ENCODE assay signal across 8 mouse cellular contexts in the genomic region with DNA sequence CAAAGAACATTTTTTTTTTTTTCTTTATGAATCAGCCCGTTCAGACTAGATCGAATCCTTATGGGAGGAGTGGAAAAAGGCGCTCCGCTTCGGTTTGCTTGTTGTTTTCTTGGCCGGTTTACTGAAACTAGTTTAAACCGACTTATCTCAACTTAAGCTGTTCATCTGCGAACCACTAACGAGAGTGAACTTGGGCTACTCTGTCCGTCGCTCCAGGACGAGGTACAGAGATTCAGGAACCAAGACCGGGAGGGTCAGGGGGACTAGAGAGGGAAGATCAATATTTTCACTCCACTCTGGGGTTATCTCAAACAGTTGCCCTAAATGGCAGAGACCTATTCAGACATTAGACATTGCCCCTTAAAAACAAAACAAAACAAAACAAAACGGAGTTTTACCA. TPM values are rescaled to one million over a fixed set of nuclear protein-coding genes. Genes with fewer than 3 reads are reported as not detected.
DNase-seq lines count a peak whose midpoint lies in the region; ATAC-seq lines count a peak whose summit lies in the region.

No protein-coding gene starts in this region.

- H3K4me2 ChIP-seq in embryonic facial prominence, embryonic 13.5 days = peak overlapping the region; percentile 76
- H3K4me2 ChIP-seq in intestine, embryonic 15.5 days (replicated peaks) = peak overlapping the region; percentile 67
- peak overlapping the region; percentile 85 for H3K4me2 ChIP-seq in midbrain, embryonic 15.5 days

- H3K27ac ChIP-seq in embryonic facial prominence, embryonic 13.5 days = no peak overlapping the region
- no peak overlapping the region for H3K27ac ChIP-seq in intestine, embryonic 15.5 days
- H3K27ac ChIP-seq in midbrain, embryonic 15.5 days = no peak overlapping the region

- peak overlapping the region; percentile 74 for H3K9ac ChIP-seq in embryonic facial prominence, embryonic 13.5 days
- peak overlapping the region; percentile 49 for H3K9ac ChIP-seq in intestine, embryonic 15.5 days
- H3K9ac ChIP-seq in midbrain, embryonic 15.5 days = peak overlapping the region; percentile 31; the same call in 1 of the 2 replicates

- H3K9me3 ChIP-seq in embryonic facial prominence, embryonic 13.5 days = no peaks in the 10 kb centered on the region
- H3K9me3 ChIP-seq in intestine, embryonic 15.5 days = no peaks in the 10 kb centered on the region
- no peaks in the 10 kb centered on the region for H3K9me3 ChIP-seq in midbrain, embryonic 15.5 days

- DNase-seq in frontal cortex, postnatal 10 days (ENCODE audit: low spot score in 2 of 2) = no peak
- DNase-seq in right cerebral cortex, postnatal 25 days = no peak
- no peak for DNase-seq in urinary bladder, postnatal 10 days (ENCODE audit: low spot score)

- H3K4me3 ChIP-seq in embryonic facial prominence, embryonic 13.5 days = peak overlapping the region; percentile 74
- H3K4me3 ChIP-seq in intestine, embryonic 15.5 days (replicated peaks) = peak overlapping the region; percentile 68
- peak overlapping the region; percentile 78 for H3K4me3 ChIP-seq in midbrain, embryonic 15.5 days

- under 1% methylated on average over 14 of the region's 14 CpGs for WGBS in embryonic facial prominence, embryonic 13.5 days
- WGBS in intestine, embryonic 15.5 days = 0% methylated on average over 14 of the region's 14 CpGs
- WGBS in midbrain, embryonic 15.5 days = under 1% methylated on average over 14 of the region's 14 CpGs

- peak; percentile 7; the same call in 1 of the 2 replicates for ATAC-seq in frontal cortex, adult (ENCODE audit: low TSS enrichment)
- peak; percentile 3 for ATAC-seq in CD4-positive, CD25-positive, alpha-beta regulatory T cell, adult 4 months
- peak; percentile 2; the same call in 1 of the 2 replicates for ATAC-seq in embryonic facial prominence, embryonic 13.5 days (ENCODE audit: insufficient number of reproducible peaks, insufficient read depth, low FRiP score, low TSS enrichment, low read depth)
- ATAC-seq in intestine, embryonic 15.5 days = peak; percentile 47
- peak; percentile 45 for ATAC-seq in midbrain, embryonic 15.5 days (replicated peaks)

- H3K4me1 ChIP-seq in embryonic facial prominence, embryonic 13.5 days = peaks cover 7% of the 10 kb centered on the region
- H3K4me1 ChIP-seq in intestine, embryonic 15.5 days (replicated peaks) = 0 out of 2 replicates have a peak, but pooled peaks cover 3% of the 10 kb centered on the region
- H3K4me1 ChIP-seq in midbrain, embryonic 15.5 days = peaks cover 14% of the 10 kb centered on the region

- no peaks in the 10 kb centered on the region for H3K27me3 ChIP-seq in embryonic facial prominence, embryonic 13.5 days
- H3K27me3 ChIP-seq in intestine, embryonic 15.5 days (replicated peaks) = no peaks in the 10 kb centered on the region
- H3K27me3 ChIP-seq in midbrain, embryonic 15.5 days (replicated peaks) = no peaks in the 10 kb centered on the region

- peaks cover 19% of the 10 kb centered on the region for H3K36me3 ChIP-seq in embryonic facial prominence, embryonic 13.5 days
- H3K36me3 ChIP-seq in intestine, embryonic 15.5 days = no peaks in the 10 kb centered on the region
- no peaks in the 10 kb centered on the region for H3K36me3 ChIP-seq in midbrain, embryonic 15.5 days (replicated peaks)

RNA-seq across cellular contexts. Expression of gene Mut, which starts 0.5 kb away (rescaled TPM):
- 10 to 100 TPM; 18.3 to 19.6 TPM for polyA plus RNA-seq in CD4-positive, CD25-positive, alpha-beta regulatory T cell, adult 4 months (2017; shearing (Covaris generic))
- polyA plus RNA-seq in embryonic facial prominence, embryonic 13.5 days (2015; fragmentation: Nextera tagmentation; extraction: Ambion mirVana) = 37.4 and 40.3 TPM in 2 replicates
- polyA plus RNA-seq in intestine, embryonic 15.5 days (2015; fragmentation: Nextera tagmentation; extraction: Ambion mirVana) = 42.9 and 44.0 TPM in 2 replicates
- 19.0 and 19.4 TPM in 2 replicates for polyA plus RNA-seq in midbrain, embryonic 15.5 days (2015; fragmentation: Nextera tagmentation; extraction: Ambion mirVana)

RNA-seq across cellular contexts. Expression of gene Cenpq, which starts 0.9 kb away (rescaled TPM):
- polyA plus RNA-seq in CD4-positive, CD25-positive, alpha-beta regulatory T cell, adult 4 months (2017; shearing (Covaris generic)) = 10 to 100 TPM; 34.2 to 35.1 TPM
- 29.2 and 30.6 TPM in 2 replicates for polyA plus RNA-seq in embryonic facial prominence, embryonic 13.5 days (2015; fragmentation: Nextera tagmentation; extraction: Ambion mirVana)
- polyA plus RNA-seq in intestine, embryonic 15.5 days (2015; fragmentation: Nextera tagmentation; extraction: Ambion mirVana) = 19.2 and 21.0 TPM in 2 replicates
- 8.5 and 8.6 TPM in 2 replicates for polyA plus RNA-seq in midbrain, embryonic 15.5 days (2015; fragmentation: Nextera tagmentation; extraction: Ambion mirVana)

RNA-seq across cellular contexts. Expression of gene Glyatl3, which starts 19.8 kb away (rescaled TPM):
- not detected for polyA plus RNA-seq in CD4-positive, CD25-positive, alpha-beta regulatory T cell, adult 4 months (2017; shearing (Covaris generic))
- polyA plus RNA-seq in embryonic facial prominence, embryonic 13.5 days (2015; fragmentation: Nextera tagmentation; extraction: Ambion mirVana) = 0.21 and 0.89 TPM in 2 replicates
- polyA plus RNA-seq in intestine, embryonic 15.5 days (2015; fragmentation: Nextera tagmentation; extraction: Ambion mirVana) = not detected in 2 replicates
- not detected in 2 replicates for polyA plus RNA-seq in midbrain, embryonic 15.5 days (2015; fragmentation: Nextera tagmentation; extraction: Ambion mirVana)

RNA-seq across cellular contexts. Expression of gene 9130008F23Rik, which starts 53.6 kb away (rescaled TPM):
- 1 to 10 TPM in 1 of 2 experiments, under 1 TPM in 1; 0.30 to 1.2 TPM for polyA plus RNA-seq in CD4-positive, CD25-positive, alpha-beta regulatory T cell, adult 4 months (2017; shearing (Covaris generic))
- 1.8 and 2.0 TPM in 2 replicates for polyA plus RNA-seq in embryonic facial prominence, embryonic 13.5 days (2015; fragmentation: Nextera tagmentation; extraction: Ambion mirVana)
- 4.4 and 4.8 TPM in 2 replicates for polyA plus RNA-seq in intestine, embryonic 15.5 days (2015; fragmentation: Nextera tagmentation; extraction: Ambion mirVana)
- 0.61 and 0.65 TPM in 2 replicates for polyA plus RNA-seq in midbrain, embryonic 15.5 days (2015; fragmentation: Nextera tagmentation; extraction: Ambion mirVana)
